Mouse (Mus musculus) embryonic facial prominence, embryonic 15.5 days (tissue): ENCODE results near the gene Pdgfc. TPM values are rescaled to one million over a fixed set of nuclear protein-coding genes. Genes with fewer than 3 reads are reported as not detected.
A peak's percentile ranks its signal among the peaks of the same experiment; 100 is the strongest.

Source experiments
- ATAC-seq: fragments of 200-750 bp; cut with Nextera tagmentation; 2 replicates; pipeline ENCODE4 v1.8.0; 2017; ENCODE audit warnings: low read depth, moderate TSS enrichment; ENCODE audit not compliant: insufficient number of reproducible peaks, low FRiP score, low TSS enrichment
- H3K27ac ChIP-seq: fragments of 300-500 bp; sonication (generic); replicated peaks from 2 replicates; pipeline ENCODE4 v1.5.1; 2015; ENCODE audit warnings: mild to moderate bottlenecking, inconsistent platforms
- H3K27me3 ChIP-seq: fragments of 300-500 bp; sonication (generic); 2 replicates; pipeline ENCODE4 v1.6.1; 2015; ENCODE audit warnings: inconsistent platforms
- H3K36me3 ChIP-seq: fragments of 300-500 bp; sonication (generic); 2 replicates; pipeline ENCODE4 v1.6.1; 2015; ENCODE audit warnings: mild to moderate bottlenecking, inconsistent platforms
- H3K4me1 ChIP-seq: fragments of 300-500 bp; sonication (generic); 2 replicates; pipeline ENCODE4 v1.6.1; 2015; ENCODE audit warnings: inconsistent platforms
- H3K4me2 ChIP-seq: fragments of 300-500 bp; sonication (generic); replicated peaks from 2 replicates; pipeline ENCODE4 v1.6.1; 2015; ENCODE audit warnings: mild to moderate bottlenecking, inconsistent platforms
- H3K4me3 ChIP-seq: fragments of 300-500 bp; sonication (generic); replicated peaks from 2 replicates; pipeline ENCODE4 v1.5.1; 2015; ENCODE audit warnings: mild to moderate bottlenecking, inconsistent platforms
- H3K9ac ChIP-seq: fragments of 300-500 bp; sonication (generic); 2 replicates; pipeline ENCODE4 v1.6.1; 2015; ENCODE audit warnings: inconsistent platforms
- H3K9me3 ChIP-seq: fragments of 300-500 bp; sonication (generic); replicated peaks from 2 replicates; pipeline ENCODE4 v1.6.1; 2016; ENCODE audit warnings: inconsistent platforms
- WGBS: fragments of 180-500 bp; shearing (Covaris S2); methylation state at CpG from one replicate; pipeline ENCODE4 v1.1.7; 2015; 5-methylcytosine and 5-hydroxymethylcytosine counted together
- polyA plus RNA-seq: library from polyadenylated mRNA; unstranded; fragments of >200 nt; fragmentation: Nextera tagmentation; extraction: Ambion mirVana; gene quantifications from 2 replicates; pipeline ENCODE4 v1.2.1, GENCODE M21; 2015

Gene Pdgfc
- polyA plus RNA-seq, 1 experiment from 2014 or later: 26.9 TPM

- Histone ChIP-seq H3K4me3 (no peak overlapping the region), H3K9me3 (no peaks in the 10 kb centered on the region), H3K9ac (no peak overlapping the region), H3K27me3 (no peaks in the 10 kb centered on the region), H3K27ac (no peak overlapping the region), H3K4me1 (no peaks in the 10 kb centered on the region), H3K4me2 (no peak overlapping the region), H3K36me3 (no peaks in the 10 kb centered on the region)
- WGBS: 68% methylated on average over 3 of the region's 3 CpGs
- ATAC-seq: no peak
Observed at GRCm38 (mm10) chr3:81211147-81211546, 174.9 kb downstream of the Pdgfc start.

DNA sequence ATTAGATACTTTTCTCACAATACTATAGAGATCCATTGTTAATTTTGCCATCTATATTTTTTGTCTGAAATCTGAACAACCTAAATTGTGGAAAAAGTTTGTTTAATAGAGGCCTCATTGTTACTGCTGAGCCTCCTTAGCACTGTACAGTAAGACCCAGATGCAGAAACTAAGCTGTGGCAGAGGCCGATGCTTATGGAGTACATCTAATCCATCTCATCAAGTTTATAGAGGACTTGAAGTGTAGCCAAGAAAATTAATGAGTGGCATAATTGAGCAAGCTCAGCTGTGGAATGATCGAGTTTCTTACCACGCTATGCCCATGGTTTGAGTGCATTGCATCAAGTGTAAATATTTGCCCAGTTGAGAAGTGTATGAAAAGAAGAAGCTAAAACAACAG lies 175.4 kb downstream of the Pdgfc start:
- Histone ChIP-seq H3K27ac (no peak overlapping the region), H3K36me3 (no peaks in the 10 kb centered on the region), H3K4me3 (no peak overlapping the region), H3K4me1 (no peaks in the 10 kb centered on the region), H3K9me3 (no peaks in the 10 kb centered on the region), H3K4me2 (no peak overlapping the region), H3K9ac (no peak overlapping the region), H3K27me3 (no peaks in the 10 kb centered on the region)
- whole genome bisulfite sequencing: 43% methylated on average over 3 of the region's 3 CpGs
- no peak for ATAC-seq

- no peak overlapping the region for H3K4me2 ChIP-seq
- no peaks in the 10 kb centered on the region for H3K9me3 ChIP-seq
- H3K4me3 ChIP-seq: no peak overlapping the region
- H3K27me3 ChIP-seq: no peaks in the 10 kb centered on the region
- no peaks in the 10 kb centered on the region for H3K4me1 ChIP-seq
- H3K36me3 ChIP-seq: no peaks in the 10 kb centered on the region
- no peak overlapping the region for H3K9ac ChIP-seq
- peak overlapping the region; percentile 55; the same call in 1 of the 2 replicates for H3K27ac ChIP-seq
- peak; percentile 77 for ATAC-seq
- WGBS: 31% methylated on average over 4 of the region's 4 CpGs
Observed at GRCm38 (mm10) chr3:81215547-81216118, 179.4 kb downstream of the Pdgfc start.

GRCm38 (mm10) chr3:81221682-81222081 lies 185.5 kb downstream of the Pdgfc start:
- no peaks in the 10 kb centered on the region for H3K4me1 ChIP-seq
- H3K4me3 ChIP-seq: no peak overlapping the region
- H3K4me2 ChIP-seq: no peak overlapping the region
- H3K27ac ChIP-seq: no peak overlapping the region
- no peak overlapping the region for H3K9ac ChIP-seq
- H3K36me3 ChIP-seq: no peaks in the 10 kb centered on the region
- no peak for ATAC-seq
- H3K9me3 ChIP-seq: no peaks in the 10 kb centered on the region
- no peaks in the 10 kb centered on the region for H3K27me3 ChIP-seq
- 41% methylated on average over 4 of the region's 4 CpGs for WGBS

DNA sequence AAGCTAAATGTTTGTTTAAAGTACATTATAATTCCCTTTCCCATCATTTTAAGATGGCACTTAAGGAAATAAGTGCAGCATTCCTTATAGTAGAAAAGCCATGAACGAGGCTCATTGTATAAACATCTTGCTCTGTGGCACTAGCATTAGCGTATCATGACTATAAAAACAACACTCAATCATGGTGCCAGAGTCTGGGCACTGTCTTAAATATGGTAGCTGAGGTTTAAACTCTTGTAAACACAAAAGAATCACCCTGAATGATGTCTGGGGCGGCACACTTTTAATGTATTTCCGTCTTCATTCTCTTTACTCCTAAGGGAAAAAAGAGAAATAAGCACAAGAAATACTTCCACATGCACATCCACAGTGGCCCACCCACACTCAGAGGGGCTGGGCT lies 192.1 kb downstream of the Pdgfc start:
- WGBS: 47% methylated on average over 4 of the region's 4 CpGs
- H3K9me3 ChIP-seq: no peaks in the 10 kb centered on the region

GRCm38 (mm10) chr3:81242697-81243590 lies 206.7 kb downstream of the Pdgfc start:
- WGBS: 16% methylated on average over 7 of the region's 7 CpGs
- no peak for ATAC-seq
- H3K27ac ChIP-seq: no peak overlapping the region

More for the DNA sequence above, 192.1 kb downstream of the Pdgfc start:
- H3K9ac ChIP-seq: no peak overlapping the region
- H3K4me1 ChIP-seq: no peaks in the 10 kb centered on the region
- H3K4me2 ChIP-seq: no peak overlapping the region
- H3K27ac ChIP-seq: no peak overlapping the region
- no peak overlapping the region for H3K4me3 ChIP-seq
- no peak for ATAC-seq
- no peaks in the 10 kb centered on the region for H3K36me3 ChIP-seq
- no peaks in the 10 kb centered on the region for H3K27me3 ChIP-seq

DNA sequence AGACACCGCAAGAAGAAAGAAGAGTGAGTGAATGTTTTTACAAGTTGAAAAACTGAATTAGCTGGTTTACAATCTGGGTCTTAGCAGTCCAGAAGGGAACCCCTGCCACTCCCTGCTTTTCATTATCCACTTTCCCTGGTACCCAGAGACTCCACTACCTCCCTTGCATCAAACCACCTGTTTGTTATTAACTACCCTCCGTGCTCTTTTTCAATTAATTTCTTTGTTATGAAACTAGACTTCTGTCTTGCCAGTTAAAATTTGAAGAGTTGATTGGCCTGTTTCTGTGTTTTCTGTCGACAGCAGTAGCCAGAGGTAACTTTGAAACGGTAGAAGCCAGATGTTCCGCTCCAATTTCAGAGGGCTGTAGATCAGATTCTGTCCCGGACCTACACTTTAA lies 207.4 kb downstream of the Pdgfc start:
- Histone ChIP-seq H3K9me3 (no peaks in the 10 kb centered on the region), H3K4me2 (no peak overlapping the region), H3K4me1 (0 out of 2 replicates have a peak, but pooled peaks cover 8% of the 10 kb centered on the region), H3K36me3 (no peaks in the 10 kb centered on the region), H3K9ac (no peak overlapping the region), H3K4me3 (no peak overlapping the region), H3K27me3 (no peaks in the 10 kb centered on the region), H3K27ac (no peak overlapping the region)
- WGBS: 12% methylated on average over 6 of the region's 6 CpGs
- ATAC-seq: no peak

More at GRCm38 (mm10) chr3:81242697-81243590, 206.7 kb downstream of the Pdgfc start:
- Histone ChIP-seq H3K4me2 (no peak overlapping the region), H3K9me3 (no peaks in the 10 kb centered on the region), H3K9ac (no peak overlapping the region), H3K4me3 (no peak overlapping the region), H3K4me1 (0 out of 2 replicates have a peak, but pooled peaks cover 8% of the 10 kb centered on the region), H3K27me3 (no peaks in the 10 kb centered on the region), H3K36me3 (no peaks in the 10 kb centered on the region)

DNA sequence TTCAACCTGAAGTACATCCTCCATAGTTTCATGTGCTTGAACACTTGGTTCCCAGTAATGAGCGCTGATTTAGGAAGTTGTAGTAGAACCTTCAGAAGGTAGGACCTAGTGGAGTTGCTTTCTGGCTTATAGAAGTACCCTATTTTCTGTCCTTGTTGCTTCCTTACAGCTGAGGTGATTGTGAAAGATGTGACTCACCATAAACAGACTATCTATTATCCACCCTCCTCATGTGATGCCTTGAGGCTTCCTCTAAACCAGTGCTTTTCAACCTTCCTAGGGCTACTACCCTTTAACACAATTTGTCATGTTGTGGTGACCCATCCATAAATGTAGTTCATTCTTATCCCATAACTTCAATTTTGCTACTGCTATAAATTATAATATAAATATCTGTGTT lies 226.6 kb downstream of the Pdgfc start:
- ATAC-seq: no peak
- 97% methylated on average over 1 of the region's 1 CpGs for WGBS
- no peaks in the 10 kb centered on the region for H3K4me1 ChIP-seq

More for the DNA sequence above, 226.6 kb downstream of the Pdgfc start:
- H3K9ac ChIP-seq: no peak overlapping the region
- no peaks in the 10 kb centered on the region for H3K36me3 ChIP-seq
- H3K27me3 ChIP-seq: no peaks in the 10 kb centered on the region
- no peak overlapping the region for H3K4me2 ChIP-seq
- no peaks in the 10 kb centered on the region for H3K9me3 ChIP-seq
- H3K27ac ChIP-seq: no peak overlapping the region
- H3K4me3 ChIP-seq: no peak overlapping the region

Other genes with a start within 250 kb of the Pdgfc start
- 1.6 and 1.8 TPM in 2 replicates for gene Gria2, start 233.6 kb upstream of the Pdgfc start, polyA plus RNA-seq
- 10.7 and 11.1 TPM in 2 replicates for gene Glrb, start 122.8 kb upstream of the Pdgfc start, polyA plus RNA-seq